Mouse (Mus musculus): Measurements from ENCODE around the gene Gm28043. TPM values are rescaled to one million over a fixed set of nuclear protein-coding genes. Genes with fewer than 3 reads are reported as not detected.

Gm28043 gene
- total RNA-seq, 1 experiment: 10.2 TPM

DNA sequence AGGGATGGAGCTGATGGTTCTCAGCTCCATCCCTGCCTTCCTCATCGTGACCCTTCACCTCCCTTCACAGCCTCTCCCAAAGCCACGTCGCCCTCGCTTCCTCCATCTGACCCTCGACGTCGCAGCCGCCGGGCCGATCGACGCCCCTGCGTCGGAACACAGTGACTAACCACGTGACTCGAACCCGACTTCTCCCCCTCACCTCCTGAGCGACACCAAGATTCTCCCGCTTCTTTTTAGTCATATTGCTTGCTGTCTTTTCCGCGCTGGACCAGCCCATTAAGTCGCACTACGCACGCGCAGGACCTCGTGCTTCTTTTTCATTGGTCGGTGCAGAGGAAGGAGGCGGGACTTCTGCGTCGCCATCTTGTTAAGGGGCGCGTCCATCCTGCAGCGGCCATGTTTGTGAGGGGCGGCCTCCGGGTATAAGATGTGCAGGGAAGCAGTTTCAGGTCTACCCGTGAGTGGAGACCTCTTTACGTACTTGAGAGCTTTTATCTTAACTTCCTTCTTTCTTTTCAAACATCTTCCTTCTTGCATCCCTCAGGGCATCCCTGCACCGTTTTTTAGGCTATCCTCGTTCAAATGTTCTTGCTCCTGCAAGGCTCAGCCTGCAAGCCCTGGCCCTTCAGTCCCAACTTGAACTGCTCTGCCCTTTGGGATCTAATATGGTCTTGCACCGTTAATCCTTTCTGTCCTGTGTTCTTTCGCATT is 102.2 kb downstream of the Gm28043 start, which contains the start of gene Ccdc167:
Ccdc167 (minus strand) TSS at position 313 of the 714 bp plus-strand sequence.
- peak; percentile 98 for DNase-seq (ENCODE audit: low read depth, low spot score)
- in situ Hi-C loops (cut with MboI; ENCODE audit: low sequenced_read_pairs in 2 of 2, unreplicated experiment in 2 of 2): no loop called here
- H3K36me3 ChIP-seq (ENCODE audit: control insufficient read depth, insufficient read depth, low read length, poor library complexity, severe bottlenecking): no peaks in the 10 kb centered on the region
- H3K4me1 ChIP-seq (ENCODE audit: control insufficient read depth in 2 of 2, insufficient read depth in 2 of 2, low read length in 2 of 2, poor library complexity in 1 of 2): peaks cover 0 to 6% of the 10 kb centered on the region in 2 experiments; a peak in 2 of 4 replicates
- H3K27ac ChIP-seq (ENCODE audit: insufficient read depth, low read depth, low read length, poor library complexity, severe bottlenecking): peak within 1 kb of the TSS; percentile 50; the same call in 1 of the 2 replicates
- no peaks in the 10 kb centered on the region for H3K9me3 ChIP-seq (ENCODE audit: control insufficient read depth, insufficient read depth, low read depth, low read length)
- TF ChIP-seq CHD2 (IDR thresholded peaks at IDR 0.05; ENCODE audit: low read depth, low read length) (no peak), ZC3H11A (IDR thresholded peaks at IDR 0.05; ENCODE audit: borderline replicate concordance, low read depth, low read length) (no peak), MAFK (IDR thresholded peaks at IDR 0.05; ENCODE audit: insufficient read depth, low read depth, low read length) (no peak), HCFC1 (IDR thresholded peaks at IDR 0.05; ENCODE audit: borderline replicate concordance, insufficient read depth, low read length) (no peak; the same call in 1 of the 2 replicates), ZNF384 (IDR thresholded peaks at IDR 0.05; ENCODE audit: low read depth, low read length) (no peak)
- H3K4me3 ChIP-seq (ENCODE audit: insufficient read depth in 1 of 2, low read depth in 1 of 2, low read length in 2 of 2, poor library complexity in 1 of 2, severe bottlenecking in 1 of 2): peak within 1 kb of the TSS; percentile 71 to 78
- H3K9ac ChIP-seq (ENCODE audit: insufficient read depth, low read depth, low read length, poor library complexity, severe bottlenecking): peak within 1 kb of the TSS; percentile 83

DNA sequence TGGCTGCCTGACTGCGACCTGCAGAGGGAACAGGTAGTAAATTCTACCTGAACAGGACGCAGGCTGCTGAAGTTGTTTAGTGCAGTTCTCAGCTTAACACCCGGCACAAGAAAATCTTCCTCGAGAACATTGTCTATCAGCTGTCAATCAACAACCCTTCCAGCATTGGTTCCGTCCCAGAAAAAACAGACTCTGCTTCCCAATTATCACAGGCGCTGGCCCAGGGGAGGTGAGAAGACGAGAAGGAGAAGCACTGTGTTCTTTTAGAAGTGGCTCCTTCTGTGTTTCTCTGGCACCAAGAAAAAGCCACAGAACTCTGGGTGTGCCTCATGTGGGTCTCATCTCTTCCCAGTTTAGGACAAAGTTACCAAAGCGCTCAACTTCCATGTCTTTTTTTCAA is 104.0 kb downstream of the Gm28043 start:
- TF ChIP-seq MAFK (IDR thresholded peaks at IDR 0.05; ENCODE audit: insufficient read depth, low read depth, low read length) (no peak), ZNF384 (IDR thresholded peaks at IDR 0.05; ENCODE audit: low read depth, low read length) (no peak), ZC3H11A (IDR thresholded peaks at IDR 0.05; ENCODE audit: borderline replicate concordance, low read depth, low read length) (no peak), HCFC1 (IDR thresholded peaks at IDR 0.05; ENCODE audit: borderline replicate concordance, insufficient read depth, low read length) (no peak)
- Histone ChIP-seq H3K27ac (ENCODE audit: insufficient read depth, low read depth, low read length, poor library complexity, severe bottlenecking) (no peak overlapping the region), H3K36me3 (ENCODE audit: control insufficient read depth, insufficient read depth, low read length, poor library complexity, severe bottlenecking) (no peaks in the 10 kb centered on the region), H3K4me1 (ENCODE audit: control insufficient read depth in 2 of 2, insufficient read depth in 2 of 2, low read length in 2 of 2, poor library complexity in 1 of 2) (peaks cover 0 to 6% of the 10 kb centered on the region in 2 experiments; a peak in 2 of 4 replicates), H3K9ac (ENCODE audit: insufficient read depth, low read depth, low read length, poor library complexity, severe bottlenecking) (no peak overlapping the region), H3K9me3 (ENCODE audit: control insufficient read depth, insufficient read depth, low read depth, low read length) (no peaks in the 10 kb centered on the region), H3K4me3 (ENCODE audit: insufficient read depth in 1 of 2, low read depth in 1 of 2, low read length in 2 of 2, poor library complexity in 1 of 2, severe bottlenecking in 1 of 2) (no peak overlapping the region)
- no peak for DNase-seq (ENCODE audit: low read depth, low spot score)
- in situ Hi-C loops (cut with MboI; ENCODE audit: low sequenced_read_pairs in 2 of 2, unreplicated experiment in 2 of 2): no loop called here

DNA sequence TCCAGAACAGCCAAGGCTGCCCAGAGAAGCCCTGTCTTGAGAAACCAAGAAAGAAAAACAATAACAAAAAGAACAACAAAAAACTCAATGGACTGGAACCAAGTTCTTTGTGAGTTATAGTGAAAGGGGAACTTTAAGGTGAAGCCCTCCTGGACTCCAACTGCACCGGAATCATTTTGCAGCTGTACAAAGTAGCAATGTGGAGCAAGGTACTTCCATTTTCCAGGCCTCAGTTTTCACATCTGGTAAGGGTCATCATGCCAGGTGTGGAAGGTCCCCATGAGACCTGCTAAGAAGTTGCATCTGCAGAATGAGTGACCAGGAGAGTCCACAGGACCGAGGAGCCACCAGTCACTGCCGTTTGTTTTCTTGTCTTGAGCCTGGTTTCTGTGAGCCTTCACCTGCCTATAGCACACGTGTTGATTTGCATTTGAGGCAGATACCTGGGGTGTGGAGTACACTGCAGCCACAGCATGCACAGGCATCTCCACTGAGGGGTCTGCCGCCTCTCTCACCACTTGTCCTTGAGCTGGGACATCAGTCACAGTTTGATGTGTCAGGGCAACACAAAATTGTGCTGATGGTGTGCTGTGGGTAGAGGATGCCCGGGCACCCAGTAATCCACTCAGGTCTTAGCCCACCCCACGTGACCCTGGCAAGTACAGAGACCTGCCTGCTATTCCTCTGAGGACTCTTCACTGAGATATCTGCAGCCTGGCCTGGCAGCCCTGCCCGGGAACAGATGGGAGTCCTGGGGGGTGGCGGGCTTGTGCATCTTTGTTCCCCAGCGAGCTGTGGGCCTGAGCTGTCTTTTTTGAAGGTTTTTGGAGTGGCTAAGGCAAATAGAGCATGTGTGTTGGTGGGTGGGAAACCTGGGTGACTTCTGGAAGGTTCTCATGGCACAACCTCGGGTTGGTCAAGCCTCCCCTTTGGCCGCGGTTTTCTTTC is 105.2 kb downstream of the Gm28043 start:
- Histone ChIP-seq H3K9ac (ENCODE audit: insufficient read depth, low read depth, low read length, poor library complexity, severe bottlenecking) (no peak overlapping the region), H3K27ac (ENCODE audit: insufficient read depth, low read depth, low read length, poor library complexity, severe bottlenecking) (no peak overlapping the region), H3K4me3 (ENCODE audit: insufficient read depth in 1 of 2, low read depth in 1 of 2, low read length in 2 of 2, poor library complexity in 1 of 2, severe bottlenecking in 1 of 2) (no peak overlapping the region), H3K9me3 (ENCODE audit: control insufficient read depth, insufficient read depth, low read depth, low read length) (no peaks in the 10 kb centered on the region), H3K4me1 (ENCODE audit: control insufficient read depth in 2 of 2, insufficient read depth in 2 of 2, low read length in 2 of 2, poor library complexity in 1 of 2) (peaks cover 0 to 6% of the 10 kb centered on the region in 2 experiments; a peak in 2 of 4 replicates), H3K36me3 (ENCODE audit: control insufficient read depth, insufficient read depth, low read length, poor library complexity, severe bottlenecking) (no peaks in the 10 kb centered on the region)
- in situ Hi-C loops (cut with MboI; ENCODE audit: low sequenced_read_pairs in 2 of 2, unreplicated experiment in 2 of 2): no loop called here
- TF ChIP-seq CHD2 (IDR thresholded peaks at IDR 0.05; ENCODE audit: low read depth, low read length): no peak
- TF ChIP-seq ZNF384 (IDR thresholded peaks at IDR 0.05; ENCODE audit: low read depth, low read length): no peak
- TF ChIP-seq HCFC1 (IDR thresholded peaks at IDR 0.05; ENCODE audit: borderline replicate concordance, insufficient read depth, low read length): no peak
- no peak for TF ChIP-seq MAFK (IDR thresholded peaks at IDR 0.05; ENCODE audit: insufficient read depth, low read depth, low read length)
- TF ChIP-seq ZC3H11A (IDR thresholded peaks at IDR 0.05; ENCODE audit: borderline replicate concordance, low read depth, low read length): no peak
- DNase-seq (ENCODE audit: low read depth, low spot score): no peak

DNA sequence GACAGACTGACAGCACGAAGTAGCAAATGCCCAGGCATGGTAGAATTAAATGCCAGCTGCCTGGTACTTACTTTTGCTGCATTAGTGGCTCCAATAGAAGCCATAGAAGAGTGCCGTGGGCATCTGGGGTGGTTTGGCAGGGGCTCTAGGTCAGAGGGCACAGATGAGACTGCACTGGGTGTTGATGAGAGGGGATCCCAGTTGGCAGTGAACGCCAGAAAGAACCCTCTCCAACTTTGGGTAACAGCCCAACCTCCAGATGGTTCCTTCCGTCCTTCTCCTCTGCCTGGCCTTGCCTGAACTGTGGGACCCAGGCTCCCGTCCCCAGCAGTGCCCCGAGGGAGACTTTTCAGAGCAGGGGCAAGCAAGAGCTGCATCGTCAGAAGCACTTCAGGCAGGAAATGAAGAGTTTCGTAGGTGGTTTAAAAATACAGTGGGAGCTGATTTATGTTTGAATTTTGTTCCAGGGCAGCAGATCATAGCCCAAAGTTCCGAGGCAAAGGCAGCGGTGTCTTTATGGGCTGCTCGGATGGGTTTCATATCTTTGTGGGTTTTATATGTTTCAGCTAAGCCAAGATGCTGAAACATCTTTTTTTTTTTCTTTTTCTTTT is 106.2 kb downstream of the Gm28043 start:
- no peak for TF ChIP-seq MAFK (IDR thresholded peaks at IDR 0.05; ENCODE audit: insufficient read depth, low read depth, low read length)
- TF ChIP-seq HCFC1 (IDR thresholded peaks at IDR 0.05; ENCODE audit: borderline replicate concordance, insufficient read depth, low read length): no peak
- no peak for TF ChIP-seq ZC3H11A (IDR thresholded peaks at IDR 0.05; ENCODE audit: borderline replicate concordance, low read depth, low read length)
- no peak for TF ChIP-seq ZNF384 (IDR thresholded peaks at IDR 0.05; ENCODE audit: low read depth, low read length)
- no peak for TF ChIP-seq CHD2 (IDR thresholded peaks at IDR 0.05; ENCODE audit: low read depth, low read length)
- Histone ChIP-seq H3K9ac (ENCODE audit: insufficient read depth, low read depth, low read length, poor library complexity, severe bottlenecking) (no peak overlapping the region), H3K36me3 (ENCODE audit: control insufficient read depth, insufficient read depth, low read length, poor library complexity, severe bottlenecking) (no peaks in the 10 kb centered on the region), H3K9me3 (ENCODE audit: control insufficient read depth, insufficient read depth, low read depth, low read length) (no peaks in the 10 kb centered on the region), H3K27ac (ENCODE audit: insufficient read depth, low read depth, low read length, poor library complexity, severe bottlenecking) (no peak overlapping the region), H3K4me1 (ENCODE audit: control insufficient read depth in 2 of 2, insufficient read depth in 2 of 2, low read length in 2 of 2, poor library complexity in 1 of 2) (peaks cover 0 to 5% of the 10 kb centered on the region in 2 experiments; a peak in 2 of 4 replicates), H3K4me3 (ENCODE audit: insufficient read depth in 1 of 2, low read depth in 1 of 2, low read length in 2 of 2, poor library complexity in 1 of 2, severe bottlenecking in 1 of 2) (no peak overlapping the region)
- in situ Hi-C loops (cut with MboI; ENCODE audit: low sequenced_read_pairs in 2 of 2, unreplicated experiment in 2 of 2): no loop called here
- DNase-seq (ENCODE audit: low read depth, low spot score): no peak
